Mouse (Mus musculus): Measurements from ENCODE around the gene Thada. TPM values are rescaled to one million over a fixed set of nuclear protein-coding genes. Genes with fewer than 3 reads are reported as not detected.

The Thada gene
- polyA plus RNA-seq, 1 experiment from 2014 or later, result 10.3 TPM

- H3K36me3 ChIP-seq, result peaks cover 71% of the 10 kb centered on the region
- H3K4me1 ChIP-seq, result no peaks in the 10 kb centered on the region
- no peak overlapping the region for H3K4me3 ChIP-seq
- H3K27ac ChIP-seq (replicated peaks), result no peak overlapping the region
- no peak for DNase-seq (ENCODE audit: low spot score)
- H3K9me3 ChIP-seq (replicated peaks), result peaks cover 6% of the 10 kb centered on the region; the same call in 1 of the 2 replicates
- no peaks in the 10 kb centered on the region for H3K27me3 ChIP-seq (ENCODE audit: low read depth, poor library complexity, severe bottlenecking)
These were observed 81.3 kb downstream of the Thada start for GRCm38 (mm10) chr17:84384661-84385060.

GRCm38 (mm10) chr17:84380340-84380739, 85.7 kb downstream of the Thada start:
- Histone ChIP-seq H3K9me3 (replicated peaks) (peaks cover 6% of the 10 kb centered on the region; the same call in 1 of the 2 replicates), H3K27me3 (ENCODE audit: low read depth, poor library complexity, severe bottlenecking) (no peaks in the 10 kb centered on the region), H3K36me3 (peaks cover 61% of the 10 kb centered on the region), H3K27ac (replicated peaks) (no peak overlapping the region), H3K4me1 (no peaks in the 10 kb centered on the region), H3K4me3 (no peak overlapping the region)
- no peak for DNase-seq (ENCODE audit: low spot score)
- 98% methylated on average over 9 of the region's 9 CpGs for WGBS

GRCm38 (mm10) chr17:84376882-84377281, 89.1 kb downstream of the Thada start:
- no peak for DNase-seq (ENCODE audit: low spot score)
- H3K9me3 ChIP-seq (replicated peaks), result no peaks in the 10 kb centered on the region
- H3K27ac ChIP-seq (replicated peaks), result no peak overlapping the region
- H3K4me3 ChIP-seq, result no peak overlapping the region
- peaks cover 28% of the 10 kb centered on the region for H3K36me3 ChIP-seq
- no peaks in the 10 kb centered on the region for H3K27me3 ChIP-seq (ENCODE audit: low read depth, poor library complexity, severe bottlenecking)
- WGBS, result 96% methylated on average over 4 of the region's 4 CpGs
- no peaks in the 10 kb centered on the region for H3K4me1 ChIP-seq

GRCm38 (mm10) chr17:84372411-84373045, 93.5 kb downstream of the Thada start:
- DNase-seq (ENCODE audit: low spot score), result no peak
- peaks cover 20% of the 10 kb centered on the region for H3K4me1 ChIP-seq
- 89% methylated on average over 6 of the region's 6 CpGs for WGBS
- H3K36me3 ChIP-seq, result peaks cover 12% of the 10 kb centered on the region
- H3K4me3 ChIP-seq, result no peak overlapping the region
- H3K27ac ChIP-seq (replicated peaks), result no peak overlapping the region
- H3K9me3 ChIP-seq (replicated peaks), result no peaks in the 10 kb centered on the region
- H3K27me3 ChIP-seq (ENCODE audit: low read depth, poor library complexity, severe bottlenecking), result no peaks in the 10 kb centered on the region

- WGBS, result 86% methylated on average over 5 of the region's 5 CpGs
- no peaks in the 10 kb centered on the region for H3K27me3 ChIP-seq (ENCODE audit: low read depth, poor library complexity, severe bottlenecking)
- H3K27ac ChIP-seq (replicated peaks), result no peak overlapping the region
- no peaks in the 10 kb centered on the region for H3K9me3 ChIP-seq (replicated peaks)
- H3K4me1 ChIP-seq, result peaks cover 28% of the 10 kb centered on the region
- no peak overlapping the region for H3K4me3 ChIP-seq
- H3K36me3 ChIP-seq, result peaks cover 6% of the 10 kb centered on the region
- no peak for DNase-seq (ENCODE audit: low spot score)
These were observed 95.6 kb downstream of the Thada start for GRCm38 (mm10) chr17:84370385-84370784.

- no peaks in the 10 kb centered on the region for H3K27me3 ChIP-seq (ENCODE audit: low read depth, poor library complexity, severe bottlenecking)
- H3K4me3 ChIP-seq, result no peak overlapping the region
- no peak for DNase-seq (ENCODE audit: low spot score)
- H3K4me1 ChIP-seq, result peaks cover 34% of the 10 kb centered on the region
- H3K36me3 ChIP-seq, result peaks cover 4% of the 10 kb centered on the region; the same call in 1 of the 2 replicates
- WGBS, result 88% methylated on average over 3 of the region's 3 CpGs
- no peak overlapping the region for H3K27ac ChIP-seq (replicated peaks)
- H3K9me3 ChIP-seq (replicated peaks), result no peaks in the 10 kb centered on the region
These were observed 96.2 kb downstream of the Thada start for GRCm38 (mm10) chr17:84369769-84370168.

- no peaks in the 10 kb centered on the region for H3K27me3 ChIP-seq (ENCODE audit: low read depth, poor library complexity, severe bottlenecking)
- H3K9me3 ChIP-seq (replicated peaks), result no peaks in the 10 kb centered on the region
- DNase-seq (ENCODE audit: low spot score), result no peak
- H3K27ac ChIP-seq (replicated peaks), result peak overlapping the region; percentile 28; the same call in 1 of the 2 replicates
- H3K4me3 ChIP-seq, result no peak overlapping the region
- peaks cover 47% of the 10 kb centered on the region for H3K4me1 ChIP-seq
- H3K36me3 ChIP-seq, result peaks cover 4% of the 10 kb centered on the region; the same call in 1 of the 2 replicates
- WGBS, result 85% methylated on average over 11 of the region's 11 CpGs
These were observed 97.6 kb downstream of the Thada start for GRCm38 (mm10) chr17:84368213-84369014.

- Histone ChIP-seq H3K27me3 (ENCODE audit: low read depth, poor library complexity, severe bottlenecking) (no peaks in the 10 kb centered on the region), H3K4me3 (no peak overlapping the region), H3K4me1 (peaks cover 55% of the 10 kb centered on the region), H3K27ac (replicated peaks) (no peak overlapping the region), H3K36me3 (peaks cover 4% of the 10 kb centered on the region; the same call in 1 of the 2 replicates), H3K9me3 (replicated peaks) (no peaks in the 10 kb centered on the region)
- whole genome bisulfite sequencing, result 84% methylated on average over 3 of the region's 3 CpGs
- DNase-seq (ENCODE audit: low spot score), result no peak
These were observed 98.3 kb downstream of the Thada start for GRCm38 (mm10) chr17:84367663-84368062.

GRCm38 (mm10) chr17:84365791-84366301, 100.2 kb downstream of the Thada start:
- Histone ChIP-seq H3K4me1 (peaks cover 57% of the 10 kb centered on the region), H3K4me3 (no peak overlapping the region), H3K9me3 (replicated peaks) (no peaks in the 10 kb centered on the region), H3K36me3 (peaks cover 4% of the 10 kb centered on the region), H3K27ac (replicated peaks) (peak overlapping the region; percentile 76), H3K27me3 (ENCODE audit: low read depth, poor library complexity, severe bottlenecking) (no peaks in the 10 kb centered on the region)
- WGBS, result 57% methylated on average over 6 of the region's 6 CpGs
- peak; percentile 22 for DNase-seq (ENCODE audit: low spot score)

GRCm38 (mm10) chr17:84365006-84365716, 100.8 kb downstream of the Thada start:
- WGBS, result 78% methylated on average over 9 of the region's 9 CpGs
- Histone ChIP-seq H3K4me1 (peaks cover 52% of the 10 kb centered on the region), H3K4me3 (no peak overlapping the region), H3K36me3 (peaks cover 6% of the 10 kb centered on the region), H3K27ac (replicated peaks) (peak overlapping the region; percentile 76), H3K9me3 (replicated peaks) (no peaks in the 10 kb centered on the region), H3K27me3 (ENCODE audit: low read depth, poor library complexity, severe bottlenecking) (no peaks in the 10 kb centered on the region)
- DNase-seq (ENCODE audit: low spot score), result no peak

- Histone ChIP-seq H3K4me3 (no peak overlapping the region), H3K27me3 (ENCODE audit: low read depth, poor library complexity, severe bottlenecking) (no peaks in the 10 kb centered on the region), H3K36me3 (peaks cover 17% of the 10 kb centered on the region), H3K4me1 (peaks cover 44% of the 10 kb centered on the region), H3K9me3 (replicated peaks) (no peaks in the 10 kb centered on the region), H3K27ac (replicated peaks) (peak overlapping the region; percentile 76)
- 27% methylated on average over 2 of the region's 2 CpGs for WGBS
- DNase-seq (ENCODE audit: low spot score), result no peak
These were observed 102.6 kb downstream of the Thada start for GRCm38 (mm10) chr17:84363444-84363843.

GRCm38 (mm10) chr17:84362581-84363286, 103.3 kb downstream of the Thada start:
- WGBS, result 91% methylated on average over 13 of the region's 13 CpGs
- peaks cover 22% of the 10 kb centered on the region for H3K36me3 ChIP-seq
- no peak for DNase-seq (ENCODE audit: low spot score)
- no peaks in the 10 kb centered on the region for H3K27me3 ChIP-seq (ENCODE audit: low read depth, poor library complexity, severe bottlenecking)
- H3K9me3 ChIP-seq (replicated peaks), result no peaks in the 10 kb centered on the region
- peaks cover 39% of the 10 kb centered on the region for H3K4me1 ChIP-seq
- H3K4me3 ChIP-seq, result no peak overlapping the region
- peak overlapping the region; percentile 76 for H3K27ac ChIP-seq (replicated peaks)
